Mouse (Mus musculus): ENCODE data around the gene Exoc3l4.

Gene Exoc3l4

DNA sequence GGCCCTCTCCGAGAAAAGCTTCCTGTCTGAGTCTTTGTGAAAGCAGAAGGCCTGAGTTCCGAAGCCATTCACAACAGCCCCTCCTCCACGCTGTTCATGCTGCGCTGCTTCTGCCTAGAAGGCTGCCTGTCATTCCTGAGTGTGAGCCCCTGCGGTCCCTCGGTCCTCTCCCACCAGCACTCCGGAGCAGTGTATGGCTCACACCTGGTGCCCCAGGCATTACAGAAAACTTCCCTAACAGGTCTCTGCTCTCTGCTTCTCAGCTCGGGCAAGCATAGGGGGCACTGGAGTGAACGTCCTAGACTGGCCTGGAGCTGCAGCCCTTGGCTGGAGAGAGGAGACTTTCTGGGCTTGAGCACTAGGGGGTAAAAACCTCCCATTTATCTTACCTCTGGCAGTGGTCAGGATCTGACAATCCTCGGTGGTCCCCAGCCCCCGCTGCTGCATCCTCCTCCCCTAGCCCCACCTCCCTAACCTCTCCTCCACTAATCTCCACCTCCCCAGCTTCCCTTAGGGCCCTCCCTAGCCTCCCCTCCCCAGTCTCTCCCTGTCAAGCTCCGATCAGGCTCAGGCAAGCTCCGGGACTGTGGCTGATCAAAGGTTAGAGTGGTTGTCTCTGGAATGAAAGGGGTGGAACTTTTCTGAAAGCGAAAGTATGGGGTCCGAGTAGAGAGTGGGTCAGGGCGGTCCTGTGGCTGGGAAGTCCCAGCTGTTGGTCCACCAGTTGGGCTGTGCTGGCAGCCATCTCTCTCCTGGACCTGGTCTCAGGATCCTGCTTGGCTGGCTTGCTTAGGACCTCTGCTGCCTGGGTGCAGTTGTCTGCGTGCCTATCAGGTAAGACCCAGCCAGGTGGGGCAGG is at the start of gene Exoc3l4:
Gene Exoc3l4, plus strand, starts transcription at position 97 of the 859 bp plus-strand sequence.
- no peak for DNase-seq (ENCODE audit: extremely low spot score, low spot score)

DNA sequence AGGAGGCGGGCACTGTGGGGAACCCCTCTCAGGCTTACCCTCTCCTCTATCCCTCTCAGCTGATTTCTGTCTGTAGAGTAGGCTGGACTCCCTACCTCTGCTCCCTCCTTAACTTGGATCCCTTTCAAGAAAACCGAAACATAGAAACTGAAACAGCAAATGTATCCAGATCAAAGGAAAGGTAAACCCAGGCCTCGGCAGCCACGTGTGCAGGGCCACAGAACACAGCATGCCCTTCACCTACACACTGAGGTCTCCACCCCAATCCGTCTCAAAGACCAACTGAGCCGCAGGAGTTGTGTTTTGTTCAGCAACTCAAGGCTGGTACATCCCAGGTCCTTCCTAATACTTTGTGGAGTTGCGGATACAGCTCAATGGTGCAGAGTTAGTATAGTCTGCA is 49.8 kb upstream of the Exoc3l4 start:
- no peak for DNase-seq (ENCODE audit: extremely low spot score, low spot score)

DNA sequence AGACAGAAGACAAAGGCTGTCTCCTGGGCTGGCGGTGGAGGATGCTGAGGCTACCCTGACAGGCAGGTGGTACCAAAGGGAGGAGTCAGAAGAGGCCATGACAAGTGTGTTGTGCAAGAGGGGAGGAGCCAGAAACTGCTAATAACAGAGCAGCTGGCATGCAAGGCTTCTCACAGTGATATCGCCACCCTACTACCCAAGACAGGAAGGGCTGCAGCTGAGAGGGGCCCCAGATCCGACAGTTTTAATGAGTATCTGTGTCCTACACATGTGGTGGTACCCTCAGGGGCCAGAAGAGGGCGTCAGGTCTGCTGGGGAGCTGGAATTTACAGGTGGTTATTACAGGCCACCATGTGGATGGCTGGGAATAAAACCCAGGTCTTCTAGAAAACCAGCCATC is 46.6 kb upstream of the Exoc3l4 start:
- no peak for DNase-seq (ENCODE audit: extremely low spot score, low spot score)

DNA sequence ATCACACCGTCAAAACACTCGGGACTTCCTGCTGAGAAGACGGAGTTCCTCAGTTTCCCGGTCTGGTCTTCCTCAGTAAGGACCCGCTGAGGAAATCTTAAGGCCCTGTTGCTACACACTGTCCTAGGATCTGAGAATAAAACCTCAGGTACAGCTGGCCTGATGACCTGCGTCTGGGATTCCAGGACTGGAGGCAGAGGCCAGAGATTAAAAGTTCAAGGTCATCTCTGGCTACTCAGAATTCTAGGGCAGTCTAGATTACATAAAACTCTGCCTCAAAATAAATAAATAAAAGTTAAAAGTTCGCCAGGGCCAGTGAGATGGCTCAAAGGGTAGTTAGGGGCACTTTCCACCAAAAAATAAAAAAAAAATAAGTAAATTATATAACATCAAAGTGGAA is 44.9 kb upstream of the Exoc3l4 start:
- no peak for DNase-seq (ENCODE audit: extremely low spot score, low spot score)

DNA sequence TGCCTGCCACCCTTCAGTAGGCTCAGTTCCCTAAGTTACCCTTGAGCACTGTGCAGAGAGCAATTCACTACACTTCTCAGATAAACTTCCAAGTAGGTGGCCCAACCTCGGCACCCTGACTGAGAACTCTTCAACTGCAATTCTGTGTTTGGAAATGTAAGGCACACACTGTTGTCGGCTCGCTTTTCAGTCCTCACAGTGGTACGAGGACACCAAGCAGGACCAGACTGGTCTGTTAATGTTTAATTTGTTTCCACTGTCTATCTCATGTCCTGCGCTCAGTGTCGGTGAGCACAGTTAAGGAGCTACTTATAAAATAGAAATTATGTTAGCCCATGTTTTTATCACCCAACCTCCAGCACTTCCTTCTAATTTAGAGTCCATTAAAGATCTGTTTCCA is 43.4 kb upstream of the Exoc3l4 start:
- DNase-seq (ENCODE audit: extremely low spot score, low spot score) = no peak

DNA sequence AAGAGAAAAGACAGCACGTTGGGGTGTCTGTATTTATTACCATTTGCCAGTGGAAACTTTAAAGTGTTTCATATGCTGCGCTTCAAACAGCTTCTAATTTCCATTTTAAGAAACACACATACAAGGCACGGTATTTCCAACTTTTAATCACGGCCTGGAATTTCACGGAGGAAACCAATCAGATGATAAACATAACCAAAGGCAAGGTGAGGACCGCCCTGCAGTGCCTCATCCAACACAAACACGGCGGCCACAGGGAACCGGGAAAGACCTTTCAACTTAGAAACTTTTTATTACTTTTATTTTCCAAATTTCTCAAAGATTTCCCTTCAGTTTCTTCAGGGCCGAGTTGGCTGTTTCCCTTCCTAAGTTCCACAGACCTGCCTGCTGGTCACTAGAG is 42.1 kb upstream of the Exoc3l4 start:
- DNase-seq (ENCODE audit: extremely low spot score, low spot score) = no peak

DNA sequence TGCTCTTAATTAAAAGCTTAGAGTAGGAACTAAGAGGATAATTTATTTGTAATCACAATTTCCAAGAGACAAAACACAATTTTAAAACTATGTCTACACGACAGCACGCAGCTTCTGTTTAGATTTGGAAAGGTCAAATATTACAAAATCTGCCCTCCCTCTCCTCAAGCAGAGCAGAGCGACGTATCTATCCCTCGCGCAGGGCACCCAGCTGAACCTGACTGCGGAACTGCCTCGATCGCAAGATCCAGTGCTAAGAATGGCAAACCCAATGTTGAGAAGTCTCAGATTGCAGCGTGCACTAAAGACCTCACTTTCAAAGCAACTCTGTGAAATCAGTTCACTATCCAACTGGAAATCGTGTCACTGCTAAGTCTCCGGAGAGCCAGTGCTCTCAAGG is 41.3 kb upstream of the Exoc3l4 start:
- DNase-seq (ENCODE audit: extremely low spot score, low spot score) = no peak

DNA sequence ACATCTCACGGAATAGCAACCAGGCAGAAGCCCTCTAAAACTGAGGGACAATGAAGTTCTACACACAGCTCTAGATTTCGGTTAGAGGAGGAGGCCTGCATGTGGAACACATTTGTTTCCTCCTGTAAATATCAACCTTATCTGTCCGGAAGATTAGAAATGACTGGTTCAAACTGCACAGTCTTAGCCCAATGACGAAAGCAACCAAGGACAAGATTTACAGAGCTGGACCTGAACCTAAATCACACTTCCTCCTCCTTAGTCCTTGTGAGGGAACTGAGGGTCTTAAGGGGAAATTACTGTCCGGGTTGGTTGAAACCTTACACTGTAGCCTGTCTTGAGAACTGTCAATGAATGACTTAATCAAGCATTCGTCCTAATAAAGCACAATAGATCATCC is 40.8 kb upstream of the Exoc3l4 start:
- DNase-seq (ENCODE audit: extremely low spot score, low spot score) = no peak

DNA sequence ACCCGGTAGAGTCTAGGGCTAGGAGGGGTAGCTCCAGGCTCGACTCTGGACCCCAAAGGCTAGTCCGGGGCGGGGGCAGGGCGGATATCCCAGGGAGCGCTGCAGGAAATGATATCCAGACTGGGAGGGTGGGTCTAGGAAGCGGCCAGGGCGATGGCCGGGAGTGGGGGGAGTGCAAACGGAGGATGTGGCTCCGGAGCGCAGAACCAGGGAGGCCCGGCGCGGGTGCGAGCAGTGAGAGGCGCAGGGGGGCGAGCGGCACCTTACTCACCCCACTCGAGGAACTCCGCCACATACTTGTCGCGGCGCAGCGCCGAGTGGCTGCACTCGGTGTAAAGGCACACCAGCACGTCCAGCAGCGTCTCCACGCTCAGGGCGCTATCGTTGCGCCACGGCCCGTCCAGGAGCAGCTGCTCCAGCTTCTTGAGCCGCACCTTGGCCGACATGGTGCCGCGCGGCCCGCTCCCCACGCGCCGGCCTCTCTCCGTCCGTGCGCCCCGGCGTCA is 39.9 kb upstream of the Exoc3l4 start:
- DNase-seq (ENCODE audit: extremely low spot score, low spot score) = peak; percentile 66

DNA sequence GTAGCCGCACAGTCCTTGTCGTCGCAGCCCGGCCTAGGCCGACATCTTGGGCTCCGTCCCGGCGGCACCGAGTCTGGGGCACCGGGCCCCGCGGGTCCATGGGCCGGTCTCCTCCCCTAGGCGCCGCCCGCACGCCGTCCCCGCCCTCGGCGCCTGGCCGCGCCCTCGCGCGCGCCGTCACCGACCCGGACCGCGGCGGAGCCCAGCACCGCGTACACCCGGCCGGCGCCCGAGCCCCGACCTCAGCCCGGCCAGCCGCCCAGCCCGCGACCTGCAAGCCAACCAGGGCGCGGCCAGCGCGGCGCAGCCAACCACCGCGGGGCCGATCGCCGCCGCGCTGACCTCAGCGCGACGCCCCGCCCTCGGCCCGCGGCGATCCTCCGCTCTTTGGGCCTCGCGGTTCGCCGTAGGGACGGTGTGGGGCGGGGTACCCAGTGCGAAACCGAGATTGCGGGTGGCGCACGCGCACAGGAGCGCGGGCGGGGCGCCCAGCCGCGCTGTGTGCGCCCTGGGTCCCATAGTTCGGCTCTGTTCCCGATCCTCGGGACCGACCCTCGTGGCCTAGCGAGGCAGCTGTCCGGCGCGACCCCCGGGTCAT is 39.3 kb upstream of the Exoc3l4 start, which contains the start of gene Cdc42bpb:
Gene Cdc42bpb, minus strand, starts transcription at position 343 of the 598 bp plus-strand sequence.
- peak; percentile 95 for DNase-seq (ENCODE audit: extremely low spot score, low spot score)

DNA sequence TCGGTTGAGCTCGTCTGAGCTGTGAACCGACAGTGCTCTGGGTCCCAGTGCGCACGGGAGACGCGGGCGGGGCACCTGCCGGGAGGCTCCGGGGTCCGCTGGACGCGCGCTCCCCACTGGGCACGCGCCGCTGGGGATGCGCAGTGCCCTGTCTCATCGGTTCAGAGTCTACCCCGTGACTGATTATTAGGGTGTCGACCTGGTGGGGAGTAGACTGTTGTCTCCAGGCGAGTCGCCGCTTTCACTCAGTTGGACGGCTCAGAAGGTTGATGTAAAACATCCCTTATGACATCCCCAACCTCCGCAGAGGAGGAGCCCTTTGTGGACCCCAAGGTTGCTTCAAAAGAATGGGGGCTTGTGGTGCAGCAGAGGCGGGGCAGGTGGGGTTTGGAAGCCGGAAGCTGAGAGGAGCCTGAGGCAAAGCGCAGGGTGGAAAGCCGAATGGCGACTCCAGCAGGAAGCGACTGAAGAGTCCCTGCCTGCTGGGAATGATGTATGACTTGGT is 38.8 kb upstream of the Exoc3l4 start:
- DNase-seq (ENCODE audit: extremely low spot score, low spot score) = peak; percentile 72

DNA sequence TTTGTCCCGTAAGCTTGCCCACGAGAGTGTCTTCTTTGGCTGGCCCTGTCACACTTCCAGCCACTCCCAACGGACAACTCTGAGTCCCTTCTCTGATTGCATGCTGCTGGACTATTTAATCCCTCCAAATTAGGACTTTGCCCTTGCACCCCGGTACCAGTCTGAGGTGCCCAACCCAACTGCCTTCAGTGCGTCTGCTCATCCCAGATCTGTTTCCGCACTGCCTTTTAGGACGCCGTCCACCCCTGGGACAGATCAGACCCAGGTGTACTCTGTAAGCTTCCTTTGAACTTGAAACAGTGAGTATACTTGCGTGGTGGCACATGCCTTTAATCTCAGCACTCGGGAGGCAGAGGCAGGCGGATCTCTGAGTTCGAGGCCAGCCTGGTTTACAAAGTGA is 38.0 kb upstream of the Exoc3l4 start:
- DNase-seq (ENCODE audit: extremely low spot score, low spot score) = no peak

DNA sequence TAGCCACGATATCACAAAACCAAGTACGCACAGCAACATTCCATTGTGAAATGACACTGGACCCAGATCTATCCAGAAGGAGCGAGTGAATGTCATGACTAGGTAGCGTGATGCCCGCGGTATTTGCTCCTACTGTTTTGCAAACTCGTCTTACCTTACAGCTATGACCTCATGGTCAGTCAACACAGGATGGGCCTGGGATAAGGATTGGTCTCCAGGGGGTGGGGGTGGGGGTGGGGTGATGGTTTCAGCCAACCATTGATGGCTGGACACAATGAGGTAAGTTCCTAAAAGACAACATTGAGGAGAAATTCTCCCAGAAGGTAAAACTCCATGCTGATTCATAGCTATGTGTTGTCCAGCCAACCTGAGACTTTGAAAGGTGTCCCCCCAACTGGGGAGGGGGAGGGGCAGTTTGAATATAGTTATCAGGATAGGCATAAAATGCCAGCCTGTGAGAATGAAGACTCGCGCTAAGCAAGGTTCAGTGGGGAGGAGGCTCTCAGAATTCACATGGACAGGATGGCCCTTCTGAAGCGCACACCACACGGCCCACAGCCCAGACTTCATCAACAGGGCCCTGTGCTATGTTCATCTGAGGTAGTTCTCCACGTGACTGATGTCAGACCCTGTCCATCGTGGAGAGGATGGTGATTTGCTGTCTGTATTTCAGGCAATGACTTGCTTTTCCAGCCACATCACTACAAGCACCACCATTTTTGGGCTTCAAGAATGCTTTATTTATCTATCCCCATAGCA is 30.8 kb upstream of the Exoc3l4 start:
- DNase-seq (ENCODE audit: extremely low spot score, low spot score) = no peak

DNA sequence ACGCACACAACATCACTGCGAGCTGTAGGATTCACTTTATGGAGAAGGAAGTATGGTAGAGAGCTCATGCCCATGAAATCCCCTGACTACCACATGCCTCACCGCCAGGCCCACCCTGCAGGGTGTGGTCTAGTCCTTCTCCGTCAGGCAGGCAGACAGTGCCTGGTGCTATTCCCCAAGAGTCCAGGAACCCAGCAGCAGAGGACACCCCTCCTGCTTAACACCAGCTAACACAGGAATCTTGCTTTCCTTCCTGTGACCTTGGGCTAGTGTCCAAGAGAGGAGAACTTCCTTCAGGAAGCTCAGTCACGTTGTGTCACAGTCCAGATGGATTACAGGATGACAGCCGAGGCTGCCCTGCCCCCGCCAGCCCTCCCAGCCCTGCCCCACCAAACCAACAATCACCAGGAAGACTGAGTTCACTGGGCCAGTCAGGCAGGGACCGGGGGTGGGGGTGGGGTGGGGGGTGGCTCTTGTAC is 30.1 kb upstream of the Exoc3l4 start:
- DNase-seq (ENCODE audit: extremely low spot score, low spot score) = no peak

DNA sequence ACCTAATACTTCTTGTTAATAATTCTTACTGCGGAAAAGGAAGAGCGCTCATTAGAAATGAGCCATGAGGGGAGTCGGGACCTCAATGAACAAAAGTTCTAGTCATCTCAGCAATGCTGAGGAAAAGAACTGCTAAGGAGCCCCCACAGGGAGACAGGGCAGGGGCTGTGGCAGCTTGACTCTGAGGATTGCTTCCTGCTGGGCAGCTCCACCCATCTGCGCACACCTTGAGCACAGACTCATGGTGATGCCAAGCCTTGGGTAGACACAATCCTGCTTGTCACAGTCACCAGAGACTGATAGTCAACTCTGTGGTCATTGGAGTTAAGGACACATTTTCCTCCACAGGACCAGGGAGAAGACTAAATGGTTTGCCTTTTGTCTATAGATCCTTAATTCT is 29.7 kb upstream of the Exoc3l4 start:
- no peak for DNase-seq (ENCODE audit: extremely low spot score, low spot score)

DNA sequence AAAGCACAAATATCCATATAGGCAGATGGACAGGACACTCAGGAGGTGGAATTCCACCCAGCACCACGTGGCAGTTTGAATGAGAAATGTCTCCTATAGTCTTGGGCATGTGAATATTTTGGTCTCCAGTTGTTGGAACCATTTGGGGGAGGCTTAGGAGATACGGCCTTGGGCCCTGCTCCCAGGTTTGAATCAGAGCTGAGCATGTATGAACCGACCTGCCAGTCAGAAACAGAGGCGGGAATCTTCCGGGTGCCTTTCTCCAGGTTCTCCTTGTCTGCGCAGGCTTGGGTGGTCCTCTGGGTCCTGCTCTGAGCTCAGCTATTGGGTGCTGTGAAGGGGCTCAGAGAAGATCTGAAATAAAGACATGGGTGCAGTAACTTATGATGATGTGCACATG is 22.8 kb upstream of the Exoc3l4 start:
- no peak for DNase-seq (ENCODE audit: extremely low spot score, low spot score)

DNA sequence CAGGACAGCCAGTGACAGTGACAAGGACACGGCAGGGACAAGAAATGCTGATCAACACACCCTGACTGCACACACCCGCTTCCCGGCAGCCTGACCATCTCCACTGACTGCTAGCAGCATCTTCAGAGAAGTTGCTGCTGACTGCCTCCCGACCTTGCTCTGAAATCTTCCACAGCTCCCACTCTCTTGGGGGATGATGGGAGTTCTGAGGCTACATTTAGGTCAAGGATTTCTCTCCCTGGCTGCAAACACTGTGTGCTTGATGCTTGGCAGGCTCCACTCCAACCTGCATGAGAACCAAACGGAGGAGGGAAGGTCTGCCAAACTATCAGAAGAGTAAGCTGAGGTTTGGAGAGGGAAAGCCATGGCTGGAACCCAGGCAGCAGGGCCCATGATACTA is 19.8 kb upstream of the Exoc3l4 start:
- DNase-seq (ENCODE audit: extremely low spot score, low spot score) = no peak

DNA sequence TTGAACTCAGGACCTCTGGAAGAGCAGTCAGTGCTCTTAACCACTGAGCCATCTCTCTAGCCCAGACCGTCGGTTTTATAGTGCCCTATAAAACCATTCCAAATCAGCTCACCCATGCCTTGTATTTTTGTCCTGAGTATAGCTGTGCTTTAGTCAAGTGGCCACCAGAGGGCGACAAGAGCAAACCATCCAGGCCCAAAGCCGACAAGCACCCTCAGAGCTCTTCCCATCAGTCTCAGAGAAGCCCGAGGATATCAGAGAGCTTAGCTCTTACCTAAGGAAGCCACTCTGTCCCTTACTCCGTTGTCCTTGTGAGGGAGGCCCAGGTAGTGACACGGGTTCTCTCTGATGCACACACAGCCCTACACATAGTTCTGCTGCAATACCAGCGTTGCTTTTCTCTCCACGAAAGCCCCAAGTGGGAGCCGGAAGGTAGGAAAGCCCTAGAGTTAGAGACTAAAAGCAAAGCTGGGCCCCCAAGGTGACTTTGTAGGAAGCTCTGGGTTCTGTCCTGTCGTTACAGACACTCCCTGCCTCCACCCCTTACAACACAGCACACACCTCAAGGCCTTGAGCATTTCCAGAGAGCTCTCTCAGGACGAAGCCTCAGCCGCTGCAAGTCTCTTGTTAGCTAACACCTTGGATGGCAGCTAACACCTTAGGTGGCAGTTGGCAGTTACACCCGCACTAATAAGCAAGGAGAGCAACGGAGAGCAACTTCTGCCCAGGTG is 15.2 kb upstream of the Exoc3l4 start:
- peak; percentile 76 for DNase-seq (ENCODE audit: extremely low spot score, low spot score)

DNA sequence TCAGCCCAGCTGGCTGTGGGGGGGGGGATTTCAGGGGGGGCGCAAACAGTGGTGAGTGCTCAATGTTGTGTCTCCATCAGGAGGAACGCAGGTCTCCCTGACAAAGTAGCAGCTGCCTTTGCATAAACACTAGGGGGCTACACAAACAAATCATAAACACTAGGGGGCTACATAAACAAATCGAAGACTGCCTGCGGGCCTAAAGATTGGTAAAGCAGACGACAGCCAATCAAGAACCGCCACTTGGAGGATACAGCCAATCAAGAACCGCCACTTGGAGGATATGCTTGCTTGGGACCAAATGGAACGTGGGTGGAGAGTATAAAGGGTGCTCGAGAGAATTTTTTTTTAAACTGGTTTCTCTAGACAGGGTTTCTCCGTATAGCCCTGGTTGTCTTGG is 11.9 kb upstream of the Exoc3l4 start:
- DNase-seq (ENCODE audit: extremely low spot score, low spot score) = no peak

DNA sequence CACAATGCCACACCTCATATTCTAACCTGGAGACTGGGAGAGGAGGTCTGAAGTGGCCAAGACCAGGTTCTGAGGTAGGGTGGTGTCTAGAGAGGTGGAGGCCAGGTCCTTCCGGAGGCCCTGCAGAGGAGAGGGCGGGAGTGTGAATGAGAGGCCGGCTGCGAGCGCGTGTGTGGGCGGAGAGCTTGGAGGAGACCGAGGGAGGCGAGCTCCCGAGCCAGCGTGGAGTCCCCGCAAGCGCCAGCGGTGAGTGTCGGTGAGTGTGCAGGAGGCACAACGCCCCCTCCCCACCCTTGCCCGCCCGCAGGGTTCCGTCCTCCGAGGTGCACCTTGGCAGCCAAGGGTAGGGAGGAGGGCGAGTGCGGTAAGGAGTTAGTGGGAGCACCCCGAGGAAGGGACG is 10.2 kb upstream of the Exoc3l4 start, which contains the start of gene Lbhd2:
Gene Lbhd2, plus strand, starts transcription at position 188 of the 400 bp plus-strand sequence.
- DNase-seq (ENCODE audit: extremely low spot score, low spot score) = no peak

DNA sequence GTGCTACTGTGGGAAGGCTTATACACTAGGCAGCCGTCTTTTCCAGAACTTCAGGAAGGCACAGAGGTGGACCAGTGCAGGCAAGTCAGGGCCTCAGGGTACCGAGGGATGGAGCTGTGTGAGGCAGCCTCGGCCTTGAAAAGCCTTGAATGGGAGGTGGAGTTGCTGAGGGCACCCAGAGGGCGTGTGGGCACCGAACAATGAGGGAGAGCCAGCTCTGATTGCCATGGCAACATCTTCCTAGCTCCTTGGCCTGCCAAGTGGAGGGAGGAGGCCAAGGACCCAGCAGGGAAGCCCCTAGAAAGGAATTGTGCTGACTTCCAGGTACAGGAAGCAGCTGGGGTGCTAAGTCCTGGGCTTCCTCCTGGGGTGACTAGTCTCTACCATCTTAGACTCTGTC is 7.2 kb upstream of the Exoc3l4 start:
- DNase-seq (ENCODE audit: extremely low spot score, low spot score) = no peak

Data from neural tube, embryonic 10.5 days (tissue).